Mouse (Mus musculus) bone marrow, adult 2 months (tissue): ENCODE measurements around the gene Prkacb.

Experiments
- CTCF ChIP-seq: fragments of 200-500 bp; IDR thresholded peaks from 2 replicates; pipeline ENCODE4 v1.5.1; 2011; ENCODE audit warnings: low read length, control low read depth; ENCODE audit not compliant: control insufficient read depth, insufficient read depth
- POLR2A ChIP-seq: fragments of 200-500 bp; IDR thresholded peaks from 2 replicates; pipeline ENCODE4 v1.6.1; 2011; ENCODE audit warnings: low read depth, mild to moderate bottlenecking, control low read depth, low read length, borderline replicate concordance; ENCODE audit not compliant: control insufficient read depth

GRCm38 (mm10) chr3:146768360-146768759 lies 44.4 kb downstream of the Prkacb start:
- TF ChIP-seq CTCF = no peak
- no peak for TF ChIP-seq POLR2A
